Mouse (Mus musculus) left cerebral cortex, postnatal 14 days (tissue): ENCODE data around the gene Ppp2r5e. TPM values are rescaled to one million over a fixed set of nuclear protein-coding genes. Genes with fewer than 3 reads are reported as not detected.

Experiments used
- DNase-seq, 2 experiments: peaks; one replicate each; pipeline ENCODE4 v3.0.0; 2021 to 2022; ENCODE audit warnings: low spot score in 2 of 2, mixed read lengths in 1 of 2
- intact Hi-C: fragments of 180-260 bp; cut with DNase I; formaldehyde crosslinking; loops from one replicate; pipeline ENCODE4 v1.15.1; 2025
- total RNA-seq, 2 experiments: library from RNA; stranded (reverse); gene quantifications; 2 replicates each; pipeline ENCODE4 v1.2.3; 2021

The Ppp2r5e gene
- total RNA-seq, 2 experiments from 2014 or later = 83.1 to 84.3 TPM

GRCm38 (mm10) chr12:75593817-75594216 is 2.2 kb downstream of the Ppp2r5e start:
- intact Hi-C loops = no loop called here
- DNase-seq = no peak

GRCm38 (mm10) chr12:75587501-75587900 is 8.5 kb downstream of the Ppp2r5e start:
- intact Hi-C loops = loop anchor here (5.0 kb wide), 1 partner anchor 185 kb away; no protein-coding TSS in a partner anchor
- DNase-seq = no peak

GRCm38 (mm10) chr12:75583776-75584175 is 12.3 kb downstream of the Ppp2r5e start:
- intact Hi-C loops = no loop called here
- no peak for DNase-seq

GRCm38 (mm10) chr12:75579076-75579475 is 17.0 kb downstream of the Ppp2r5e start:
- intact Hi-C loops = no loop called here
- DNase-seq = no peak

- intact Hi-C loops = no loop called here
- DNase-seq = no peak
Observed at GRCm38 (mm10) chr12:75577255-75577654, 18.8 kb downstream of the Ppp2r5e start.

GRCm38 (mm10) chr12:75572271-75572670 is 23.8 kb downstream of the Ppp2r5e start:
- intact Hi-C loops = no loop called here

GRCm38 (mm10) chr12:75570138-75570537 is 25.9 kb downstream of the Ppp2r5e start:
- intact Hi-C loops = no loop called here
- peak in 1 of 2 experiments; percentile 13 for DNase-seq

More at GRCm38 (mm10) chr12:75572271-75572670, 23.8 kb downstream of the Ppp2r5e start:
- peak; percentile 39 to 40 for DNase-seq

- intact Hi-C loops = no loop called here
- DNase-seq = no peak
Observed at GRCm38 (mm10) chr12:75567745-75568144, 28.3 kb downstream of the Ppp2r5e start.

GRCm38 (mm10) chr12:75565756-75566155 is 30.3 kb downstream of the Ppp2r5e start:
- DNase-seq = no peak
- intact Hi-C loops = no loop called here

GRCm38 (mm10) chr12:75564498-75564897 is 31.5 kb downstream of the Ppp2r5e start:
- intact Hi-C loops = no loop called here
- DNase-seq = no peak

- DNase-seq = no peak
- intact Hi-C loops = no loop called here
Observed at GRCm38 (mm10) chr12:75562996-75563618, 32.9 kb downstream of the Ppp2r5e start.

- intact Hi-C loops = no loop called here
- no peak for DNase-seq
Observed at GRCm38 (mm10) chr12:75560681-75561387, 35.2 kb downstream of the Ppp2r5e start.

GRCm38 (mm10) chr12:75559196-75559595 is 36.8 kb downstream of the Ppp2r5e start:
- DNase-seq = no peak
- intact Hi-C loops = no loop called here

- intact Hi-C loops = no loop called here
- DNase-seq = peak in 1 of 2 experiments; percentile 19
Observed at GRCm38 (mm10) chr12:75557813-75558212, 38.2 kb downstream of the Ppp2r5e start.

- intact Hi-C loops = no loop called here
Observed at GRCm38 (mm10) chr12:75555032-75555431, 41.0 kb downstream of the Ppp2r5e start.

GRCm38 (mm10) chr12:75552296-75552695 is 43.7 kb downstream of the Ppp2r5e start:
- no peak for DNase-seq
- intact Hi-C loops = no loop called here

More at GRCm38 (mm10) chr12:75555032-75555431, 41.0 kb downstream of the Ppp2r5e start:
- DNase-seq = no peak

- DNase-seq = no peak
- intact Hi-C loops = no loop called here
Observed at GRCm38 (mm10) chr12:75551671-75552070, 44.4 kb downstream of the Ppp2r5e start.

- intact Hi-C loops = no loop called here
- DNase-seq = no peak
Observed at GRCm38 (mm10) chr12:75548999-75549398, 47.0 kb downstream of the Ppp2r5e start.

- DNase-seq = no peak
- intact Hi-C loops = no loop called here
Observed at GRCm38 (mm10) chr12:75547174-75547573, 48.9 kb downstream of the Ppp2r5e start.

GRCm38 (mm10) chr12:75546241-75546640 is 49.8 kb downstream of the Ppp2r5e start:
- intact Hi-C loops = no loop called here
- DNase-seq = no peak

GRCm38 (mm10) chr12:75545431-75545925 is 50.6 kb downstream of the Ppp2r5e start:
- intact Hi-C loops = no loop called here
- DNase-seq = no peak
